Mouse (Mus musculus) lung, postnatal 10 days (tissue): ENCODE measurements around the gene Ing2.

ENCODE experiments used
- DNase-seq: peaks from one replicate; pipeline ENCODE4 v3.0.0; 2021

The Ing2 gene

DNA sequence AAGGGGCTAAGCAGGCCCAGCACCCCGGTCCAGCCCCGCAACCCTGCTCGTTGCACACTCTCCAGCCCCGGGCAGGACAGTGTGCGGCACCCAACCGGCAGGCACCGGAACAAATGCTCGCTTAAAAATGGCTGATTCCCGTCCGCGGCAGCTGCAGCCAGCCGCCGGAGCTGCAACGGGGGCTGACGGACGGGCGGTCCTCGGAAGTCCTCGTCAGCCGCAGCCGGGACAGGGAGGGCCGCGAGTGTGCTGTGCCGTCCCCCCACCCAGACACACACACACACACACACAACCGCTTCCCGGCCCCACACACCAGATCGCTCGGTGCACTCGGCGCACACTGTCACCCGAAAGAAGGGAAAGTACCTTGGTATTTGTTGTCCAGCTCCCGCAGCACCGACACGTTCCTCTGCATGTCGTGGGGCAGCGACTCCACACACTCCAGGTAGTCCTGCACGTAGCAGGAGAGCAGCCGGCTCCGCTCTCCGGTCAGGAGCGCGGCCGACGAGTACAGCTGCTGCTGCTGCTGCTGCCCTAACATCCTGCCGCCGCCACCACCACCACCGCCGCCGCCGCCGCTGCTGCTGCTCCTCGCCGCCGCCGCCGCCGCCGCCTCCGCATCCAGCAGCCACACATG lies 1.1 kb downstream of the Ing2 start:
- no peak for DNase-seq

DNA sequence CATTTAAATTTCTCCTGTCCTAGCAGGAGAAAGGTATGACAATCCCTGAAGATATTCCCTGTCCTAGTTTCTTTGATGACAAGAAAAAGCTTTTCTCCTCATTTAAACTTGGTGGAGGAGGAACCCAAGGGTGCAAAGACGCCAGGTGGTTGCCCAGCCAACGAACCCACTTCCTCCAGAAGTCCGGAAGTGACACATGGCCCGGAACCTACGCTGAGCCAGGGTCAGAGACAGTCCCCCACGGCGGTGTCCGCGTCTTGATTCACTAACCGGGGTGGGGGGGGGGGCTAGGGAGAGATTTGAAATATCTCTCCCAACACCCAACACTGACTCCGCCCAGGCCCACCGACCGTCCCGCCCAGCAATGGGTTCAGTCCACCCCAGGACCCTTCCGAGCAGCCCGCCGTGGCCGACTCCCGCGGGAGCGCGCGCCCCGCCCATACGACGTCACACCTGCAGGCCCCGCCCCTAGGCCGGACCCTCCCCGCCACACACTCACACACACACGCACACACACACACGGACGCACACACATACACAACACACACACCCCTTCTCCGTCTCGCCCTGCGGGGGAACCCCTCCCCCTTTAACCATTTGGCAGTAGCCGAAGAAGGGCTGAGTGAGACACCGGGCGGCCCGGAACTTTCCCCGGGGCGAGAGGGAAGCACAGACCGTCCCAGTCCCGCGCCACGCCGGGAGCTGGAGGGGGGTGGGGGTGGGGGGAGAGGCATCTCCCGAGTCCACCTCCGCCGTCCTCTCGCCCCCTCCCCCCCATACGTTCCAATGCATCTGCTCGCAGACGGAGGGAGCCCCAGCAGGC lies 1.8 kb downstream of the Ing2 start:
- peak; percentile 95 for DNase-seq

- DNase-seq = no peak
Observed at GRCm38 (mm10) chr8:47664231-47664785, 11.0 kb downstream of the Ing2 start.

DNA sequence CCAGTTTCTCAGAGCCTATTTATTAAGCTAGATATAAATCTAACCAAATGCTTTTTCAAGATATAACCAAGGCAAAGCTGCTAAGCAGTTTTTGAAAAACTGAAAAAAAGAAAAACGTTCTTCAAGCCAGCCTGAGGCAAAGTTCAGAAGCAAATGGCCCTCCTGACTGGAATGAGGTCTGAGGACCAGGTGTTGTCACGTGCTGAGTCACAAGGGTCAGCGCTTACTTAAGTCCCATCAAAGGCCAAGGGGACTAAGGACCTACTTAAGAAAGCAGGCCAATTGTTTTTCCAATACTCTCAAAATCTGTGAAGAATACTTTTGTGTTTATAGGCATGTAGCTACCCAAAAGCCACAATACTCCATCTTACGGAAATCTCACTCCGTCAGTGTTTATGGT lies 12.2 kb downstream of the Ing2 start:
- peak; percentile 9 for DNase-seq

DNA sequence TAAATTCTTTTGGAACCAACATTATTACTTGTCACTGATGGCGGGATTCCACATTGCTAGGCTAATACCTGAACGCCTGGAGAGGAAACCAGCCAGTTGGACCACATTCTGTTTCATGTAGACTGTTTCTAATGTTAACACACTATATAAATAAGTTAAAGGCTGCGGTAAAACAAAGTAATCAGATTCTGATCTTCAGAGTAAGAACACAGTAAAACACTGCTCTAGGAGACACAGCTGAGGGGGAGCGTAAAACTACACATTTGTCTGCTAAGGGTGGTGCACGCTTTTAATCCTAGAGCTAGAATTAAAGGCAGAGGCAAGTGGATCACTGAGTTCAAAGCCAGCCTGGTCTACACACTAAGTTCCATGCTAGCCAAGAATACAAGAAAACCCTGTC lies 12.6 kb downstream of the Ing2 start:
- DNase-seq = no peak

DNA sequence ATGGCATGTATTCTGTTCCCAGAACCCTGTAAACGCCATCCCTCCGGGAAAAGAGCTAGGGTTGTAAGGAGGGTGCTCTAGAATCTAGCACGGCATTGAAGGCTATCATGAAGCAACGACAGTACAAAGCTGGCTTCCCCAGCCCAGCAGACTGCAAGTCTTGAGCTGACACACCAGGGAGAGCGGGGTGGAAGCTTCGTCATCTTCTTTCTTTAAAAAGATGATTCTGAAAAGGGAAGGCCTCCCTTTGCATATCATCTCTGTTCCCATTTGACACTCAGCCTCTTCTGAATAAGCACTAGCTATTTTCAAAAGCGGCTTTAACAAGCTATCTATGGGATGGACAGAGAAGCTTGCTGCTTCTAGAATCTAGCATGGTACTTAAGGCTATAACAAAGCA lies 15.0 kb downstream of the Ing2 start:
- DNase-seq = no peak

DNA sequence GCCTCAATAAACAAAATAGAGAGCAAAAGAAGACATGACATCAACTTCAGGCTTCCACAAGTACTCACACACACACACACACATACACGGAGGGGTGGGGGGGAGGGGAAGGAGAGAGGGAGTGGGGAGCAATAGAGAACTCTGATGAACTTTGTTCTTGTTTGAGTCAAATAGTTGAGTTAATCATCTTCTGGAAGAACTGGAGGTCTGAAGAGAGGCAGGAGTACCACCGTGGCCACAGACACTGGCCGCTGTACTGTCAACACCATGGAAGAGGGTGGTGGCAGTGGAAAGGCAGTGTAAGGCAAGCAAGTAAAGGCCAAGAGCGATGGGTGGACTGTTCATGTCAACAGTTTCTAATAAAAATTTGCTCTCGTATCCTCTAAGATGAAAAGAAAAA lies 15.9 kb downstream of the Ing2 start:
- no peak for DNase-seq

GRCm38 (mm10) chr8:47654406-47654805 lies 20.9 kb downstream of the Ing2 start:
- no peak for DNase-seq

DNA sequence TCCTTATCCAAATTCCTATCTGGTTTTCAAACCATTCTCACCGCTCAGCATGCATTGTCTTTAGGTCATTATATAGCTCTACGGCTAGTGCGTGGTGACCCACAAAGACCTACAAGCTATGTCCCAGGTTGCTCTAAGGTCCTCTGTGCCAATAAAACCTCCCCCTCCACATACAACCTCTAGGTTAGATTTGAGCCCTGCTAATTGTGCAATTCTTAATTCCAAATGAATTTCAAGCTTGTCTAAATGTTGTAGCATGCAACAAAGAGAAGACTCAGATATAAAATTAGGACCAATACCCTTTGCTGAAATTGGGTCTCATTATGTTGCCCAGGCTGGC lies 22.6 kb downstream of the Ing2 start:
- DNase-seq = no peak

DNA sequence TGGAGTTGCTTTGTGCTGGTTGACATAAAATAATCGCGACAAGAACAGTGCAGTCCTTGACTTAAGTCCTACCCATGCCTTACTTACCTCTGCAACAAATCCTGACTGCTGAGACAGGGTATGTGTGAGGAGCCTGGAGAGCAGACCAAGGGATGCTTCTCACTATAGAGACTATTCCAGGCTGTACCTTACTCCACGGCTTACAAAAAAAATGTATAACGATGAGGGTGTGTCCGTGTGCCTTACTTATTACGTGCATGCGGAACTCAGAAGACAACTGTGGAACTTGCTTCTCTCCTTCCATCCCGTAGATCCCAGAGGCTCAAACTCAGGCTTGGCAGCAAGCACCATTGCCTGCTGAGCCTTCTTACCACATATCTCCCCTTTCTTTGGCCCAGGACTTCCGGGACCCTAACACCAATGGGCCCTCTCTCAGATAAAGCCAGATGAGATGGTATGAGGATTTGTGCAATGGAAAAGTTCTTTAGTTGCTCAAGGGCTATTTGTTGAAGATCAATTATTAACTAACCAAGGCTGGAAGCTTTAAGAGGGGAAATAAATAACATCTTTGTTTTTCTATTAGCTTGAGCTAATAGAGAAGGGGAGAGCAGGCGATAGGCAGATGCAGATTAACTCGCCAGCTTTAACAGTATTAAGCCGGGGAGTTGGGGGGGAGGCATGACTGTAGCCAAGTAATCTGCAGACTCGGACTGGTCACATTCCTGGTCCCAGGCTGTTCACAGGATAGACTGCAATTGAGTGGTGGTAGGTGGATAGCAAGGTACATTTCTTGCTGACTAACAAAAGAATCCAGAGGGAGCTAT lies 23.2 kb downstream of the Ing2 start:
- no peak for DNase-seq

GRCm38 (mm10) chr8:47650853-47651252 lies 24.5 kb downstream of the Ing2 start:
- no peak for DNase-seq

GRCm38 (mm10) chr8:47649551-47649950 lies 25.8 kb downstream of the Ing2 start:
- DNase-seq = no peak

DNA sequence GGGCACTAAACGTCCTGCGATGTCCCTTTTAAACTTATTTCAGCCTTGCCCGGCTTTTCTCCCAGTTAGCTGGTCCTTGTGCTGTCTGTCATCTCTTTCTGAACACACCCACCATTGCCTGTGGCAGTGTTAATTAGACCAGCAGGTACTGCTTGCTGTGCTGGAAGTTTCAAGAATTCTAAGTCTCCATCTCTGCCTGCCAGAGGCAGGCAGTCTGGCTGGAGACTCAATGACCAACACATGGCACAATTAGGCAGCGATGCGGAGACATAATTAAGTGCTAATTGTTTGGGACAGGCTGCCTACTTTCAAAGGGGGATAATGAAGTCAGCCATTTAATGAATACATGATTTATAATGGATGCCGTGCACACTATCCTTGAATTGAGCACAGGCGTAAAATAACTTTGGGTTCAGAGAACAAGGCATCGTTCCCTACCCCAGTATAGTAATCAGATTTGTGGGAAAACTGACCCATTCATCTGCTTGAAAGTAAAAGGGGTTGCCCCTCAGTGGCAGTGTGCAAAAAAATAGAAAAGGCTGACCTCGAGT lies 32.8 kb downstream of the Ing2 start:
- no peak for DNase-seq

DNA sequence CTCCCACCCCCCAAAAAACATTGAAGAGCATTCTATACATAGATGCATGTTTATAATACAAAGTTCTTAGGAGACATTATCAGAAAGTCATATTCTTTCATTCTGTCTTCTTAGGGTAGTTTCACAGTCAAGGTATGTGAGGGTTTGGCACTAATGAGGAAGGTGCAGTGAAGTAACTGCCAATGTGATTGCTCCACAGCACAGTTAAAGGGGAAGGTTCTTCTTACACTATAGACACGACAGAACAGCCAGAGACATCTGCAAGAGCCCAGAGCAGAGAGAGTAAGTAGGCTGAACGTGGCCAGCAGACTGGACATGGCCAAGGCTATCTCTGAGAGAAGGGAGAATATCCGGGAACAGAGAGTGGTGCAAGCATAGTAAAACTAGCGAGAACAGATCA lies 38.2 kb downstream of the Ing2 start:
- DNase-seq = no peak

- no peak for DNase-seq
Observed at GRCm38 (mm10) chr8:47636032-47636431, 39.3 kb downstream of the Ing2 start.

GRCm38 (mm10) chr8:47634791-47635341 lies 40.5 kb downstream of the Ing2 start:
- DNase-seq = no peak

DNA sequence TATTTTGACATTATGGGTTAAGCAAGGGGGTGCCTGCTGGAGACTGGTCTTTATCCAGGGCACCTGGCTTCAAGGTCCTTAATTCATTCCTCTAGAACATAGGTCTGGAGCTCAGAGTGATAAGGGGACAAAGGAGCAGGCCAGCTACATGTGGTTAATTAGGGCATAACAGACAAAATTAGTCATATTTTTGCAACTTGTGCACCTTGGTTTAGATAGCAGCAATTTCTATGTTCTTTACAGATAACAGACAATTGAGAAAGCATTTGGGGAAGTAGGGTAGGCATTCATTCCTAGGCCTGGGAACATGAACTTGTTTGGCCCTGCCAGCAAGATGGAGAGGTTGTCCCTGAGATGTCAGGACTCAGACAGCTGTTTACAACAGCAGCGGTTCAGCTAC lies 54.2 kb downstream of the Ing2 start:
- no peak for DNase-seq
